In genomic region chr4:145515776-145516565, GRCm38 (mm10) we compare ENCODE assay signal across 6 mouse cellular contexts. TPM values are rescaled to one million over a fixed set of nuclear protein-coding genes. Genes with fewer than 3 reads are reported as not detected.
"Had no signal": no experiment of that assay in that cellular context is flagged by ENCODE, and none has a peak within 500 bp of the region (broad histone marks: within the 10 kb centered on the region; RNA-seq: fewer than 3 reads in every experiment).

No protein-coding gene starts in this region.

RNA-seq across cellular contexts. Expression of gene Zfp990, which starts 5.4 kb away (rescaled TPM):
- total RNA-seq: neutrophil, adult 5-6 weeks had no signal
- polyA plus RNA-seq: neural tube, embryonic 13.5 days; small intestine, adult 2 months; stomach, embryonic 14.5 days; stomach, postnatal 0 days; urinary bladder, adult 2 months had no signal
